Mouse (Mus musculus) gastrocnemius, postnatal 14 days (tissue): Measurements from ENCODE around the gene Fgfr2. TPM values are rescaled to one million over a fixed set of nuclear protein-coding genes. Genes with fewer than 3 reads are reported as not detected.

Experiments
- DNase-seq: peaks from one replicate; pipeline ENCODE4 v3.0.0; 2021; ENCODE audit warnings: mixed read lengths
- intact Hi-C: fragments of 180-260 bp; cut with DNase I; formaldehyde crosslinking; loops from one replicate; pipeline ENCODE4 v1.15.1; 2025; ENCODE audit warnings: low total_unique reads
- total RNA-seq, 2 experiments: library from RNA; stranded (reverse); gene quantifications; 2 replicates each; pipeline ENCODE4 v1.2.3; 2021

Gene Fgfr2
- total RNA-seq, 2 experiments from 2014 or later, result 1.2 to 1.8 TPM

GRCm38 (mm10) chr7:132646514-132646913 is 476.6 kb downstream of the Fgfr2 start:
- intact Hi-C loops, result no loop called here
- no peak for DNase-seq

GRCm38 (mm10) chr7:132644605-132645279 is 478.4 kb downstream of the Fgfr2 start:
- DNase-seq, result no peak
- intact Hi-C loops, result no loop called here

GRCm38 (mm10) chr7:132641606-132642005 is 481.5 kb downstream of the Fgfr2 start:
- no peak for DNase-seq
- intact Hi-C loops, result no loop called here

- DNase-seq, result peak; percentile 63
- intact Hi-C loops, result no loop called here
Measured at GRCm38 (mm10) chr7:132640946-132641345, 482.2 kb downstream of the Fgfr2 start.

DNA sequence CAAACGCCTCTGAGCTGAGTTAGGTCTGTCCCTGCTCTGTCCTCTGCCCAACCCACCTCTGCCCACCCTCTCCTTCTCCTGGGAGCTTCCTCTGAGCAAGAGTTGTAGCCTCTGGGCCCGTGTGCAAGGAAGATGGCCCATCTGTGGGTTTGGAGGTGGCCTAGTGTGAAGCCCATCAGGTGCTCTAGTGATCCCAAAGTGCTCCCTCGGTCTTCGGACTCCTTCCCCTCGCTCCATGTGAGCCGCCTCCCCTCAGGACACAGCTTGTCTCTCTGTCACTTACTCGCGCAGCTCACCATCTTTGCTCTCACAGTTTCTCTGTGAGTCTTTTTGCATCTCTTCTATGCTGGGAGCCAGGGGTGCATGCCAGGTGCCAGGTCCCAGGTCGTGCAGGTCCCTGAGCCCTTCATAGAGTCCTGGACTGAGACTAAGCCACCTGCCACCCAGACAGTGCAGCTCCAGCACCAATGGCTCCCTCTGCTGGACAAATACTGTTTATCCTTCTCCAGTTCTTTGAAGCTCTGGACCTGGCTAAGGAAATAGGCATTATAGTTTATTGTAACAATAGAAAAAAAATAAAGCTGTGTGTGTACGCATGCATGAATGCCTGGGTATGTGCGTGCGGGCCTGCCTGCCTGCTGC is 484.6 kb downstream of the Fgfr2 start:
- intact Hi-C loops, result no loop called here
- peak; percentile 48 for DNase-seq

GRCm38 (mm10) chr7:132637292-132637691 is 485.9 kb downstream of the Fgfr2 start:
- intact Hi-C loops, result no loop called here
- no peak for DNase-seq

DNA sequence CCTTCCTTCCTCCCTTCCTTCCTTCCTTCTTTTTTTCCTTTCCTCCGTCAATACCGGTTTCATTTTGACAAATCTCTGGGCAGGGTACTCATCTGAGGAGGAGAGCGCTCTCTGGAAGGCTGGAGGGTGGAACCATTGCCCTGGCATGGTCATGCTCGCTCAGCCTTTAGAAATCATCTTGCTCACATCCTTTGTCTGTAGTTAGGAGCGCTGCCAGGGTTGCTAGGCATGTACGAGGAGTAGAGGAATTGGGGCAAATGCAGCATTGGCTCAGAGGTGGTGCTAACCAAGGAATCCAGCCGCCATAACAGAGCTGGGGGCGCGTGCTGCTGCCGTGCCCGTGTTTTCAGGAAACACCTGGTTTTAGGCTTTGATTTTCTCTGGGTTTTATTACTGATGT is 491.8 kb downstream of the Fgfr2 start:
- no peak for DNase-seq
- intact Hi-C loops, result no loop called here

DNA sequence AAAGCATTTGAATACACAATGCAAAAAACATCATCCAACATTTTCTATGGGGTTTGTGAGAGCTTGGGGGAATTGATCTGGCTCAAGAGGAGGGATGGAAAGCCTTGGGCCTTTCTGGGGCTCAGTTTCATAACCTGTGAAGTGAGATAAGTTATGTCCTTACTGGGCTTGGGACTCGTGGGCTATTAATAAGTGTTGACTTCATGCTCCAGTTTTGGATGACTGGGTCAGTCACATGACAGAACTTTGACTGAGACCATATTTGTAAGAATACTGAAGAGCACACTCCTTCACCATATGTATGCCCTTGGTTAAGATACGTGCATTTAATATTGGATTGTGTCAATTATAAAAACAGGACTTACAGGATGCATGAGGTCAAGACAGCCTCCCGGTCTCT is 495.7 kb downstream of the Fgfr2 start:
- DNase-seq, result no peak
- intact Hi-C loops, result no loop called here

GRCm38 (mm10) chr7:132626174-132626573 is 497.0 kb downstream of the Fgfr2 start:
- intact Hi-C loops, result no loop called here

DNA sequence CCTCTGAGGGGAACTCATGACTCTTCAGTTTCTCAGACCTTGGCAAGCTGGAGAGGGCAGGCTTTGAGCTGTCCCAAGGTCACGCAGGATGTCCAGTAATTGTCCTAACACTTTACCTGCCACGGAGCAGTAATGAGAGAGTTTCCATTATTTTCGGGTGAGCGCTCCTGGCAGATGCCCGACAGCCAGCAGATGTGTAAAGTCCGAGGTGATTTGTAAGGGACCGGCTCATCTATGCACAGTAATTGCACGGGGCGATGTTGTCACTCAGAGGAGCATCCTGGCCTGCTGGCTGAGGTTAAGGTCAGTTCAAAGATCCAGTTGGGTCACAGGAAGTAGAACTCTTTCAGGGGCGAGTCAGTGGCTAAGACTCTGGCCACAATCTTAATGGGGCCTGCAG is 499.0 kb downstream of the Fgfr2 start:
- intact Hi-C loops, result no loop called here
- no peak for DNase-seq

More at GRCm38 (mm10) chr7:132626174-132626573, 497.0 kb downstream of the Fgfr2 start:
- no peak for DNase-seq

DNA sequence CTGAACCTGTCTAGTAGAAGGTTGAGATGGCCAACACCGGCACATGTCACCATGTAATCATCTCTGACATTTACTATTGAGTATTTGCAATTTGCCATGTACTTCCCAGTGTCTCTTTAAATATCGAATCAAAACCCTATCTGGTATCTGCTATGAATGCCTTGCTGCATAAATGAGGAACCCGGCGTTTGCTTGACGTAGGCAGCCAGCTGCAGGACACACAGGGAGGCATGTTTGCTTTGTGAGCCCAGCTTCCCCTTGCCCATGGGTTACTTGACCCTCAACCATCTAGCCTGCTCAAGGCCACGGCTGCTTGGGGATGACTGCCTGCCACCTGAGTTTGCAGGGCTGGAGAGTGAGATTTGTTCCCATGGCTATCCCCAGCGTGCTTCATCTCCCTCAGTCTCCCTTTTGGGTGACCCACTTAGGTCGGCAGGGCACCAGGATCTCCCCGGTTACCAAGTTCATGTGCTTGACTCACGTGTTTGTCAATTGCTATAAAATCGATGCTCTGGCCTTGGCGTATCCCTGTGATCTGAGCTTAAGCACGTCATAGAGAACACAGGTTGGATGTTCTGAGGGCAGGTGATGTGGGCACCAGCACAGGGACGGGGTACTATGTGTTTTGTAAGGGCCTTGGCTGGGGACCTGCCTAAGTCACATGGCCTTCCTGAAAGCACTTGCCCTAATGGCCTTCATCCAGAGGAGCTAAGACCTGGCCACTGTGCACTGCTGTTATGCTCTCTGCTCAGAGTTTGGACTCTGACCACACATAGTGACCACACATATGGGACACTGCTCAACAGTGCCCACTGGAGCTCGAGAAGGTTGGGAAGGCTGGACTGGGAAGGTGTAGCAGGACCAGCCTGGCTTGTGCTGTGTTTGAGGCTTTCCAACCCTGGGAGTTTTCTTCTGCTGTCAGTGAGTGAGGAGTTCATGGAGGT is 502.9 kb downstream of the Fgfr2 start:
- DNase-seq, result no peak
- intact Hi-C loops, result no loop called here

- intact Hi-C loops, result no loop called here
- DNase-seq, result no peak
Measured at GRCm38 (mm10) chr7:132619549-132619948, 503.6 kb downstream of the Fgfr2 start.

GRCm38 (mm10) chr7:132617021-132617564 is 506.1 kb downstream of the Fgfr2 start:
- intact Hi-C loops, result no loop called here
- DNase-seq, result no peak

GRCm38 (mm10) chr7:132616391-132616790 is 506.8 kb downstream of the Fgfr2 start:
- no peak for DNase-seq
- intact Hi-C loops, result no loop called here

- DNase-seq, result no peak
- intact Hi-C loops, result no loop called here
Measured at GRCm38 (mm10) chr7:132615346-132615745, 507.8 kb downstream of the Fgfr2 start.

- intact Hi-C loops, result no loop called here
- DNase-seq, result no peak
Measured at GRCm38 (mm10) chr7:132611530-132611929, 511.6 kb downstream of the Fgfr2 start.

DNA sequence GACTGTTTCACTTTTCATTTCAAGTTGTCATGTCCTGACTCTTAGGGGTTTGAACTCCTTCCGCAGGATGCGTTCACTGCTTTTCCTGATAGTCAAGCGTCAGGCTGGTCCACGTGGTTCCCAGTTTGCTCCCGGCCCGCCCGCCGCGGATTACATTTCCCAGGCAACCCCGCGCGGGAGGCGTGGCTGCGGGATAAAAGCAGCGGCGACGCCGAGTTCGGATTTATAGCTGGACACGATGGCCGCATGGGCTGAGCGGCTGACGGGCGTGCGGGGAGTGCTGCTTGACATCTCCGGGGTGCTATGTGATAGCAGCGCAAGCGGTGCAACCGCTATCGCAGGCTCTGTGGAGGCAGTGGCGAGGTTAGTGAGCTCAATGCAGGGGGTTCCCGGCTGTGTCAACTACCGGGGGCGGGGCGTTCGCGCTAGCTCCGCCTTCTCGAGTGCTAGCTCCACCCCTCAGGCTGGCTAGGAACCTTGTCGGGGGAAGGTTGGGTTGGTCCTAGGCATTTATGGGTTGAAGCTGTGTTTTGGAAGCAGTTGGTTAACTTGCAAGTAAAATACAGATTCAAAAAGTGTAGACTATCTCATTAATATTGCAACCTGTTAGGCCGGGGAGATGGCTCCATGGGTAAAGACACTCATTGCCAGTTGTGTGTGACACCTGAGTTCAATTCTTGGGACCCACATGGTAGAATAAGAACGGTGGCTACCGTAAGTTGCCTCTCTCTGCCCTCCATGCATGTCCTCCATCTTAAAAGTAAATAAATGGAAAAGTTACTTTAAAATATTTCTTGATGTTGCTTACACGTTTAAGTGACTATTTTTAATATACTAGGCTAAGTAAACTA is 512.5 kb downstream of the Fgfr2 start, which contains the start of gene Lhpp:
Gene Lhpp, plus strand, starts transcription at position 171 of the 851 bp plus-strand sequence.
- peak; percentile 81 for DNase-seq
- intact Hi-C loops, result no loop called here

DNA sequence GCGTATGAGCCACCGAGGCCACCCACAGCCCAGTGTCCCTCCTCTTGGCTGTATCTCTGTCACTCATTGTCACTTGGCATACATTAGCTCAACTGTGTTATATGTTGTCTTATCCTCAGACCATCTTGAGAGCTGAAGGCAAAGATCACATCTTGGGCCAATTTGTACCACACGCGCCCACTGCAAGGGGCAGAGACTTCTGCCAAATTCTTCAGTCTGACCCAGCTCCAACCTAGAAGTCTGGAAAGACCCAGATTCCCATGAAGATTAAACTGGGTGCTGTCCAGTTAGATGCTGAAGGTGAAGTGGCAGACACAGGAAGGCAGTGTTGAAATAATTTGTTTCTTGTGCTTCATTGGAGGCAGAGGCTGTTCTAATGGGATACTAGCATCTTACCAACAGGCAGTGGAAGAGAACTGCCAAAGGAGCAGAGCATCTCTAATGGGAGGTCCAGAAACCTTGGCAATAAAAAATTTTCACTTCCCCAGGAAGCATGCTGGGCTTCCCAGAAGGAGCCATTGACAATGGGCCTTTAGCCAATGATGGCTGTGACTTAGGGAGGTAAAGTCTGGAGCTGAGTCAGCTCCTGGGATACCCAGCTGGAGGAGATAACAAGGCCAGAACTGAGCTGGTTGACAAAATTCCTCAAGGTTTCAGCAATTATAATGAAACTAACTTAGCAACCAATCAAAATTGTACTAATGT is 514.7 kb downstream of the Fgfr2 start:
- intact Hi-C loops, result no loop called here
- DNase-seq, result no peak
